Mouse (Mus musculus) MEL (cell line): ENCODE results near the gene Prkag2. TPM values are rescaled to one million over a fixed set of nuclear protein-coding genes. Genes with fewer than 3 reads are reported as not detected.

Source experiments
- DNase-seq: peaks from one replicate; pipeline ENCODE4 v3.0.0; 2011; ENCODE audit warnings: low read depth, low spot score
- H3K27ac ChIP-seq: 2 replicates; pipeline ENCODE4 v1.5.1; 2012; ENCODE audit warnings: low read depth, mild to moderate bottlenecking, control low read depth, low read length, moderate library complexity; ENCODE audit not compliant: control insufficient read depth
- H3K27me3 ChIP-seq, 2 experiments: fragments of 150-350 bp in 1 of 2; sonication (generic) in 1 of 2; 2 replicates each; pipeline ENCODE4 v1.6.1; 2012; ENCODE audit warnings: low read length in 2 of 2, mild to moderate bottlenecking in 2 of 2, improper control_type of control experiment in 1 of 2, moderate library complexity in 1 of 2; ENCODE audit not compliant: insufficient read depth in 2 of 2, control insufficient read depth in 1 of 2
- H3K36me3 ChIP-seq, 2 experiments: 2 replicates each; pipeline ENCODE4 v1.6.1; 2012 to 2014; ENCODE audit warnings: low read length in 2 of 2, improper control_type of control experiment in 1 of 2, inconsistent platforms in 1 of 2, mild to moderate bottlenecking in 1 of 2; ENCODE audit not compliant: insufficient read depth in 2 of 2, control insufficient read depth in 1 of 2
- H3K4me1 ChIP-seq, 2 experiments: fragments of 150-350 bp in 1 of 2; sonication (generic) in 1 of 2; 2 replicates each; pipeline ENCODE4 v1.6.1; 2012; ENCODE audit warnings: low read length in 2 of 2, improper control_type of control experiment in 1 of 2, mild to moderate bottlenecking in 1 of 2; ENCODE audit not compliant: insufficient read depth in 2 of 2, control insufficient read depth in 1 of 2
- H3K4me3 ChIP-seq, 2 experiments: fragments of 150-350 bp in 1 of 2; sonication (generic) in 1 of 2; 2 replicates each; pipeline ENCODE4 v1.5.1; 2012; ENCODE audit warnings: low read depth in 2 of 2, low read length in 2 of 2, mild to moderate bottlenecking in 2 of 2, moderate library complexity in 2 of 2, control low read depth in 1 of 2, improper control_type of control experiment in 1 of 2; ENCODE audit not compliant: control insufficient read depth in 1 of 2, insufficient read depth in 1 of 2
- H3K79me2 ChIP-seq: 2 replicates; pipeline ENCODE4 v1.6.1; 2012; ENCODE audit warnings: mild to moderate bottlenecking, low read length, moderate library complexity; ENCODE audit not compliant: control insufficient read depth, poor library complexity, insufficient read depth
- H3K9ac ChIP-seq: 2 replicates; pipeline ENCODE4 v1.6.1; 2012; ENCODE audit warnings: low read depth, mild to moderate bottlenecking, control low read depth, low read length, moderate library complexity; ENCODE audit not compliant: control insufficient read depth, poor library complexity, severe bottlenecking
- H3K9me3 ChIP-seq: fragments of 150-350 bp; sonication (generic); replicated peaks from 2 replicates; pipeline ENCODE4 v1.6.1; 2012; ENCODE audit warnings: mild to moderate bottlenecking, low read length, improper control_type of control experiment, moderate library complexity; ENCODE audit not compliant: insufficient read depth
- E2F4 ChIP-seq: IDR thresholded peaks from 2 replicates; pipeline ENCODE4 v1.6.1; 2011; ENCODE audit warnings: low read depth, low read length, improper control_type of control experiment, borderline replicate concordance
- EP300 ChIP-seq, 2 experiments: IDR thresholded peaks; 2 replicates each; pipeline ENCODE4 v1.6.1; 2011; ENCODE audit warnings: improper control_type of control experiment in 2 of 2, low read length in 2 of 2, low read depth in 1 of 2, mild to moderate bottlenecking in 1 of 2
- ETS1 ChIP-seq: IDR thresholded peaks from 2 replicates; pipeline ENCODE4 v1.6.1; 2012; ENCODE audit warnings: low read depth, mild to moderate bottlenecking, inconsistent platforms, low read length, improper control_type of control experiment, moderate library complexity
- GATA1 ChIP-seq: IDR thresholded peaks from 2 replicates; pipeline ENCODE4 v1.6.1; 2011; ENCODE audit warnings: low read depth, low read length, improper control_type of control experiment
- HCFC1 ChIP-seq: IDR thresholded peaks from 2 replicates; pipeline ENCODE4 v1.6.1; 2012; ENCODE audit warnings: low read depth, mild to moderate bottlenecking, inconsistent platforms, low read length, improper control_type of control experiment, moderate library complexity
- JUND ChIP-seq: IDR thresholded peaks from 2 replicates; pipeline ENCODE4 v1.6.1; 2011; ENCODE audit warnings: low read depth, mild to moderate bottlenecking, improper control_type of control experiment, low read length
- MAX ChIP-seq: IDR thresholded peaks from 2 replicates; pipeline ENCODE4 v1.6.1; 2011; ENCODE audit warnings: low read length, improper control_type of control experiment
- MXI1 ChIP-seq: IDR thresholded peaks from 2 replicates; pipeline ENCODE4 v1.6.1; 2011; ENCODE audit warnings: mild to moderate bottlenecking, low read depth, low read length, improper control_type of control experiment
- MYB ChIP-seq: IDR thresholded peaks from 2 replicates; pipeline ENCODE4 v1.6.1; 2011; ENCODE audit warnings: mild to moderate bottlenecking, low read depth, low read length, improper control_type of control experiment
- POLR2A ChIP-seq, 2 experiments: IDR thresholded peaks; 2 replicates each; pipeline ENCODE4 v1.6.1; 2011 to 2012; ENCODE audit warnings: low read length in 2 of 2, mild to moderate bottlenecking in 2 of 2, control low read depth in 1 of 2, improper control_type of control experiment in 1 of 2, low read depth in 1 of 2, moderate library complexity in 1 of 2; ENCODE audit not compliant: control insufficient read depth in 1 of 2, insufficient read depth in 1 of 2, poor library complexity in 1 of 2
- POLR2AphosphoS2 ChIP-seq: IDR thresholded peaks from 2 replicates; pipeline ENCODE4 v1.6.1; 2011; ENCODE audit warnings: low read length, improper control_type of control experiment
- RCOR1 ChIP-seq: IDR thresholded peaks from 2 replicates; pipeline ENCODE4 v1.6.1; 2012; ENCODE audit warnings: low read depth, mild to moderate bottlenecking, inconsistent platforms, low read length, improper control_type of control experiment
- SMC3 ChIP-seq: IDR thresholded peaks from 2 replicates; pipeline ENCODE4 v1.6.1; 2011; ENCODE audit warnings: low read depth, low read length, improper control_type of control experiment
- TBP ChIP-seq: IDR thresholded peaks from 2 replicates; pipeline ENCODE4 v1.8.0; 2011; ENCODE audit warnings: low read depth, low read length, improper control_type of control experiment
- UBTF ChIP-seq: IDR thresholded peaks from 2 replicates; pipeline ENCODE4 v1.6.1; 2012; ENCODE audit warnings: low read depth, mild to moderate bottlenecking, inconsistent platforms, low read length, improper control_type of control experiment, moderate library complexity, borderline replicate concordance; ENCODE audit not compliant: insufficient read depth
- USF2 ChIP-seq, 2 experiments: IDR thresholded peaks; 2 replicates each; pipeline ENCODE4 v1.6.1; 2011 to 2012; ENCODE audit warnings: improper control_type of control experiment in 2 of 2, low read length in 2 of 2, borderline replicate concordance in 1 of 2, inconsistent platforms in 1 of 2, low read depth in 1 of 2, mild to moderate bottlenecking in 1 of 2; ENCODE audit not compliant: insufficient read depth in 1 of 2
- polyA plus RNA-seq, 2 experiments: library from polyadenylated mRNA; stranded (reverse) in 1 of 2; unstranded in 1 of 2; fragments of >175 nt in 1 of 2; fragments of >200 nt in 1 of 2; gene quantifications; 2 replicates each; pipeline versions ENCODE4 v1.2.1 to v1.2.4; 2012; ENCODE audit warnings: low replicate concordance in 2 of 2, low read depth in 1 of 2; ENCODE audit not compliant: insufficient read length in 2 of 2, insufficient read depth in 1 of 2, missing spikeins in 1 of 2
- total RNA-seq: library from RNA; depleted of rRNA; stranded (reverse); fragments of 300-350 nt; gene quantifications from 2 replicates; pipeline ENCODE4 v1.2.3, GENCODE M21; 2012

Gene Prkag2
- total and polyA plus RNA-seq, 3 experiments = 8.0 to 27.9 TPM; not detected in 1

DNA sequence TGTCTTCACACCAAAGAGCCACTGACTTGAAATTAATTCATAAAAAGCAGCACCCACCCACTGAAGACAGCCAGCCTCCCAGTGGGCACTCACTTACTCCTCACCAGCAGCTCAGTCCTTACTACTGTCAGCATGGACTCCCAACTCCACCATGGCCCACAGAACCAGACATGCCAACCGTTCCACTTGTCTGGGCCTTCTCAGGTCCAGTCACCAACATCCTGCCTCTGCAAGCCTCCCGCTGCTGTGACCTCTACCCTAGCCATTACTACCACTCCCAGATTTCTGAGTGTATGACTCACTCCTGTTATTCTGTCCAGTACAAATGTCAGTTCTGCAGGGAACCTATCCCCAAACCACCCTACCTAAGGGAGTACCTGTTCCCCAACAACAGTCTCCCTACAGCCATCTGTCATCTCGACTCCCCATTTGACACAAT lies 279.0 kb downstream of the Prkag2 start:
- DNase-seq = no peak

DNA sequence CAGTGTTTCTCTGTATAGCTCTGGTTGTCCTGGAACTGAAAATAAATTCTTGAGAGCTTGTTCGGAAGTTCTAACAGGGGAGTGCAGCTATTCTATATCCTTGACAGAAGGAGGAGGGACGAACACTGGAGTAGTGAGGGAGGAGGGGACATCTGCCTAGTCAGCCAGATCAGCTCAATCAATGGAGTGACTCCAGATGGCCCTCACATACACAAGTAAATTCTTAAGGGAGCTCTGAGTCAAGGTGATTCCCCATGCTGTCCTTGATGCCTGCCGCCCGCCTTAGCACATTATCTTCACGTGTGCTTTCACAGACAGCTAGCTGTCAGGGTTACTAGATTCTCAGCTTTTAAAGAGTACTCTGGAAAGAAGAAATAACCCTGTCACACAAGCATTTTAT lies 279.8 kb downstream of the Prkag2 start:
- no peak for DNase-seq
- Histone ChIP-seq H3K79me2 (peaks cover 39% of the 10 kb centered on the region), H3K4me1 (no peaks in the 10 kb centered on the region), H3K27me3 (no peaks in the 10 kb centered on the region), H3K36me3 (peaks cover under 1 to 24% of the 10 kb centered on the region in 2 experiments), H3K4me3 (no peak overlapping the region), H3K9me3 (no peaks in the 10 kb centered on the region), H3K9ac (no peak overlapping the region)
- TF ChIP-seq GATA1 (no peak), MXI1 (no peak), MYB (no peak), USF2 (IDR thresholded peaks at IDR 0.05; ENCODE audit: borderline replicate concordance in 1 of 2, insufficient read depth in 1 of 2, low read depth in 1 of 2, low read length in 2 of 2) (no peak), TBP (no peak), POLR2AphosphoS2 (no peak), POLR2A (IDR thresholded peaks at IDR 0.05; ENCODE audit: control insufficient read depth in 1 of 2, insufficient read depth in 1 of 2, low read depth in 1 of 2, low read length in 2 of 2, poor library complexity in 1 of 2) (no peak), UBTF (no peak), JUND (no peak), RCOR1 (no peak), SMC3 (no peak)
- TF ChIP-seq, all 39 proteins: peak for 0
- no peak overlapping the region for H3K27ac ChIP-seq

More for the DNA sequence above, 279.0 kb downstream of the Prkag2 start:
- H3K79me2 ChIP-seq = peaks cover 45% of the 10 kb centered on the region
- H3K27me3 ChIP-seq = no peaks in the 10 kb centered on the region
- no peak overlapping the region for H3K9ac ChIP-seq
- H3K27ac ChIP-seq = no peak overlapping the region
- no peak overlapping the region for H3K4me3 ChIP-seq
- H3K9me3 ChIP-seq = no peaks in the 10 kb centered on the region
- peaks cover 2 to 4% of the 10 kb centered on the region in 2 experiments; a peak in 3 of 4 replicates for H3K4me1 ChIP-seq
- TF ChIP-seq TBP = no peak
- no peak for TF ChIP-seq MAX
- no peak for TF ChIP-seq EP300 (IDR thresholded peaks at IDR 0.05; ENCODE audit: low read depth in 1 of 2, low read length in 2 of 2)
- no peak for TF ChIP-seq ETS1
- no peak for TF ChIP-seq JUND
- TF ChIP-seq POLR2A (IDR thresholded peaks at IDR 0.05; ENCODE audit: control insufficient read depth in 1 of 2, insufficient read depth in 1 of 2, low read depth in 1 of 2, low read length in 2 of 2, poor library complexity in 1 of 2) = no peak
- TF ChIP-seq HCFC1 = no peak
- no peak for TF ChIP-seq MXI1
- no peak for TF ChIP-seq E2F4
- no peak for TF ChIP-seq SMC3
- TF ChIP-seq MYB = no peak
- TF ChIP-seq, all 39 proteins: peak for 0
- H3K36me3 ChIP-seq = peaks cover 7 to 16% of the 10 kb centered on the region in 2 experiments
